Mouse (Mus musculus): ENCODE data around the gene Gm38392. TPM values are rescaled to one million over a fixed set of nuclear protein-coding genes. Genes with fewer than 3 reads are reported as not detected.

The Gm38392 gene
- polyA plus RNA-seq, 1 experiment from 2014 or later = not detected

DNA sequence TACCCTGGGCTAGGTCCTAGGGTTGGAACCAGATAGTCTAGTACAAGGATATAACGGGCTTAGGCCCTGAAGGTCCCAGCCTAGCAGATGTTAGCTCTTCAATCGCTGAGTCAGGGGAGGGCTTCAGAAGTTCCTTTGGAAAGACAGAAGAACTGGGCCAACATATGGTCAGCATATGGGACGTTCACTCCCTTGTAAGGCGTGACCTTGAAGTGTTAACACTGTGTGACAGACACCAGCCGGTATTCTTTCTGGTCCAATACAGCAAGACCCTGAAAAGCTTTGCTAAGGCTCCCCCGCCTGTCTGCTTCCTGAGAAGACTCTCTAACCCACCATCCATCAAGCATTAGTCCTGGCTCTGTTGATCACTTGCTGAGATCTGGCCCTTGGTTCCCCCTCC is 31.1 kb downstream of the Gm38392 start:
- no peaks in the 10 kb centered on the region for H3K36me3 ChIP-seq (ENCODE audit: inconsistent target)
- WGBS (ENCODE audit: missing documents) = 87% methylated on average over 6 of the region's 6 CpGs
- H3K4me3 ChIP-seq (ENCODE audit: inconsistent target) = no peak overlapping the region
- H3K79me2 ChIP-seq (ENCODE audit: inconsistent target) = no peaks in the 10 kb centered on the region
- no peak overlapping the region for H3K27ac ChIP-seq

- Histone ChIP-seq H3K4me3 (ENCODE audit: inconsistent target) (peak within 1 kb of the TSS; percentile 7; the same call in 1 of the 2 replicates), H3K36me3 (ENCODE audit: inconsistent target) (no peaks in the 10 kb centered on the region), H3K79me2 (ENCODE audit: inconsistent target) (no peaks in the 10 kb centered on the region), H3K27ac (no peak within 1 kb of the TSS)
- WGBS (ENCODE audit: missing documents) = 2% methylated on average over 28 of the region's 34 CpGs
These were observed 32.6 kb downstream of the Gm38392 start, which contains the start of gene Rhbg for GRCm38 (mm10) chr3:88254268-88254926. Rhbg (minus strand) TSS chr3:88254709.

DNA sequence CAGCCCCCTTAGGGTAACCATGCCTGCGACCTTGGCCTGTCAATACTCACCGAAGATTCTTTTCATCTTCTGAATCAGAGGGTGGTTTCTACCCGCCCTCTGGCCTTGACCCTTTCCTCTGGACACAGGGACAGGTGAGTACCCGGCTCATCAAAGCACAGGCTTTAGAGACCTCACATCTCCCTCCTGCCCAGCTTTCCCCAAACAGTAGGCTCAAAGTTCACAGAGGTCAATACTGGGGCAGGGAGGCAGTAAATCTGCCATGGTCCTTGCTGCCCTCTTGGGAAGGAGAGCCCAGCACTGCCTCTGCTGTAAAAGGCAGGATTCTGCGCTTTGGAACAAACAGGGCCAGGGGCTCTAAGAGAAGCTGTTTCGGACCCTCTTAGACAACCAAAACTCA is 34.3 kb downstream of the Gm38392 start:
- H3K79me2 ChIP-seq (ENCODE audit: inconsistent target) = no peaks in the 10 kb centered on the region
- H3K36me3 ChIP-seq (ENCODE audit: inconsistent target) = no peaks in the 10 kb centered on the region
- no peak overlapping the region for H3K4me3 ChIP-seq (ENCODE audit: inconsistent target)
- H3K27ac ChIP-seq = no peak overlapping the region
- WGBS (ENCODE audit: missing documents) = 91% methylated on average over 6 of the region's 6 CpGs

DNA sequence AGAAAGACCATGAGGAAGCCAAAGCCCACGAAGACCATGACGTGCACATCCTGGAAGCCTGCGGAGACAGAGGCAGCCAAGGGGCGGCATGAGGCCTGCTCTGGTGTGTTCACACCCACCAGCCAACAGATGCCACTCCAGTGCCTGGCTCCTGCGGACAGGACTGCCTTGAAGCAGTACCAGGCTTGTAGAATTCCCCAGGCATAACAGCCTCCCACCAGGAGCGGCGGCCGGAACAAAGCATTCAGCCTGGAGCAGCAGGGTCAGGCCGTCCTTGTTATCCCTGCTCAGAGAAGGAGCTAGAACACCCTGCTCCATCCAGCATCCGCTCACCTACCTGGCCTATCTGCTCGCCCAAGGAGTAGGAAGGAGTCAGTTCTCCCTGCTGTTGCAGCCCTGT is 38.6 kb downstream of the Gm38392 start:
- 67% methylated on average over 8 of the region's 11 CpGs for WGBS (ENCODE audit: missing documents)
- Histone ChIP-seq H3K36me3 (ENCODE audit: inconsistent target) (no peaks in the 10 kb centered on the region), H3K79me2 (ENCODE audit: inconsistent target) (no peaks in the 10 kb centered on the region), H3K27ac (no peak overlapping the region), H3K4me3 (ENCODE audit: inconsistent target) (no peak overlapping the region)

DNA sequence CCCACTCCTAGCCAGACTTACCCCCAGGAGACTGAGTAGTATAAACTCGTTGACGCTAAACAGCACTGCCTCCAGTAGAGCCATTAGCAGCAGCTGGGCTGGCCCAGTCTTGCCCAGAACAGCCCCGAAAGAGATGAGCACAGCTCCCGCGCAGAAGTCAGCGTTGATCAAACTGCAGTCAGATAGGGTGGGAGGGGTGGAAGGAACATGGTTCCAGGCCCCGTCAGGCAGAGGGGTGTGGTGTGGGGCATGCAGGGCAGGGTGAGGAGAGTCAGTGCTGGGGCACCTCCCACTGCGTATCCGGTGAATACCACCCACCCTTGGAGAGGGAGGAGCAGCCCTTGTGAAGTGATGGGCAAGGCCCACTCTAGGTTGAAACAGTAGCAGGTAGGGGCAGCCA is 39.3 kb downstream of the Gm38392 start:
- Histone ChIP-seq H3K36me3 (ENCODE audit: inconsistent target) (no peaks in the 10 kb centered on the region), H3K27ac (no peak overlapping the region), H3K79me2 (ENCODE audit: inconsistent target) (no peaks in the 10 kb centered on the region), H3K4me3 (ENCODE audit: inconsistent target) (no peak overlapping the region)
- WGBS (ENCODE audit: missing documents) = 88% methylated on average over 9 of the region's 9 CpGs

DNA sequence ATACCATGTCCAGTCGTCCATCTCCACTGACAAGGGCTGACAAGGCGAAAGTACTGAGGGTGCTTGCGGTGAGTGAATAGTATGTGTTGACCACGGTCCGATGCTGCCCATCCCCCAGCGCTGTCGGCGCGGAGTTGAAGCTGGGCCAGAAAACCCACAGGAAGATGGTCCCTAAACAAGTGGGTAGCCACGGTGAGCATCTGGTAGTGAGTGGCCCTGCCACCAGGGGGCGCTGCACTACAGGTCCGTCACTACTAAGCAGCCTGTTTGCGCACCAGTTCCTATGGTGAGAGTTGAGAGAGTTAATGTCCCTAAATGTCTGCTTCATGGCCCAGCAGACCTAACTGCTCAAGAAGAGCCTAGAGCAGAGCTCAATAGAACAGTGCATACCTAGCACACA is 41.2 kb downstream of the Gm38392 start:
- 9% methylated on average over 13 of the region's 13 CpGs for WGBS (ENCODE audit: missing documents)
- Histone ChIP-seq H3K79me2 (ENCODE audit: inconsistent target) (no peaks in the 10 kb centered on the region), H3K4me3 (ENCODE audit: inconsistent target) (no peak overlapping the region), H3K27ac (no peak overlapping the region), H3K36me3 (ENCODE audit: inconsistent target) (no peaks in the 10 kb centered on the region)

GRCm38 (mm10) chr3:88244071-88244470 is 42.9 kb downstream of the Gm38392 start:
- WGBS (ENCODE audit: missing documents) = 11% methylated on average over 2 of the region's 2 CpGs
- H3K79me2 ChIP-seq (ENCODE audit: inconsistent target) = no peaks in the 10 kb centered on the region
- no peak overlapping the region for H3K27ac ChIP-seq
- H3K36me3 ChIP-seq (ENCODE audit: inconsistent target) = no peaks in the 10 kb centered on the region
- H3K4me3 ChIP-seq (ENCODE audit: inconsistent target) = no peak overlapping the region

- H3K36me3 ChIP-seq (ENCODE audit: inconsistent target) = no peaks in the 10 kb centered on the region
- no peak overlapping the region for H3K27ac ChIP-seq
- WGBS (ENCODE audit: missing documents) = 1% methylated on average over 13 of the region's 13 CpGs
- no peaks in the 10 kb centered on the region for H3K79me2 ChIP-seq (ENCODE audit: inconsistent target)
- no peak overlapping the region for H3K4me3 ChIP-seq (ENCODE audit: inconsistent target)
These were observed 44.5 kb downstream of the Gm38392 start for GRCm38 (mm10) chr3:88242531-88242930.

DNA sequence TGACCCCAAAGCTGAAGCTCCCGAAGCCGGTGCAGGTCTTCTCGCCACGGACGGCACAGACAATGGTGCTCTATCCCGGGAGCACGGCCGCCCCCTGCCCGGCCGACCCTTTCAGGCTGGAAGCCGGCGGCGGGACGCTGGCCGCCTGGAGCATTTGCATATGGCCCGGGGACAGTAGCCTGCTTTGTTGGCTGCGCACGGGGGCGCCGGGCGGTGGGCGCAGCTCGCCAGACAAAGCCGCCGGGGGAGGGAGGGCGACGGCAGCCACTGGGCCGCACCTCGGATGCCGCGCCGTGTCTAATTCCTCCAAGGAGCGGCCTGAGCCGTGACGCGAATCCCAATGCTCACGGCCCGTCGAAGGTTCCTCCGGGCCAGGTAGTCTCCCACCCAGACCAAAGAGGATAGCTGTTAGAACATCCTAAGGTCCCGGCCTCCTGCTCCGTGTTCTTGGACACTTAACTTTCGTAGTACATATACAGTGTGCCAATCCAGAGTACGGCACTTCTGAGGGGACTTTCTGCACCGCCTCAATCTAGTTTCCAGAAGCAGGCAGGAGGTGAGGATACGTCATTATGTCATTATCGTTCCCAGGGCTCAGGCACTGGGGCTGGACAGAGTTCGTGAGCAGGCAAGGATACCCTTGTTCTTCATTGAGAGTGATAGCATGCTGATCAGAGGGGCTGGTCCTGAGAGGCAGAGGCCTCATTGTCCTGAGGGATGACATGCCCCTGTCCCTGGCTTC is 45.8 kb downstream of the Gm38392 start:
- Histone ChIP-seq H3K79me2 (ENCODE audit: inconsistent target) (no peaks in the 10 kb centered on the region), H3K4me3 (ENCODE audit: inconsistent target) (no peak overlapping the region), H3K36me3 (ENCODE audit: inconsistent target) (no peaks in the 10 kb centered on the region), H3K27ac (no peak overlapping the region)
- WGBS (ENCODE audit: missing documents) = 7% methylated on average over 48 of the region's 48 CpGs

- Histone ChIP-seq H3K27ac (no peak overlapping the region), H3K79me2 (ENCODE audit: inconsistent target) (no peaks in the 10 kb centered on the region), H3K4me3 (ENCODE audit: inconsistent target) (no peak overlapping the region), H3K36me3 (ENCODE audit: inconsistent target) (no peaks in the 10 kb centered on the region)
- WGBS (ENCODE audit: missing documents) = 33% methylated on average over 4 of the region's 4 CpGs
These were observed 47.6 kb downstream of the Gm38392 start for GRCm38 (mm10) chr3:88239446-88239845.

DNA sequence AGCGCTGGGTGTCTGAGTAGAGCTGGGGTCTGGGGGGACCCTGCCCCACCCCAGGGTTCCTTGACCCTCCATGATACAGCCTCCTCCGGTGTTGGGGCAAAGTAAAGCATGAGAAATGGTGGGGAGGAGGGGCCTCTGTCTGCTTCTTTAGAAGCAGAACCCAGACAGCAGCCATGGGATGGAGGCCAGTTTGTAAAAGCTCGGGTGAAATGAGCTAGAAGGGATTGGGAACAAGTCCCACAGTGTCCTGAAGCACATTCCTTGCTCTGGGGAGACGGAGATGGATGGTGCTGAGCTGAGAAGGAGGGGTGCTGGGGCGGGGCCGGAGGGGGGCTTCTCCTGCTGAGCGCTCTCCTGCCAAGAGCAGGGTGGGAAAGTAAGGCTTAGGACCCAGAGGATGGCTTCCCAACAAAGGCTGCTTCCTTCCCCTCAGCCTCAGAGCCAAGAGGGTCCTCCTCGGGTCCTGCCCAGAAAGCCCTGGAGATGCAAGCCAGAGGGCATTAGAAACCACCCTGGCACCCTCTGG is 48.1 kb downstream of the Gm38392 start:
- H3K27ac ChIP-seq = no peak overlapping the region
- WGBS (ENCODE audit: missing documents) = 68% methylated on average over 7 of the region's 8 CpGs
- H3K79me2 ChIP-seq (ENCODE audit: inconsistent target) = no peaks in the 10 kb centered on the region
- no peak overlapping the region for H3K4me3 ChIP-seq (ENCODE audit: inconsistent target)
- H3K36me3 ChIP-seq (ENCODE audit: inconsistent target) = no peaks in the 10 kb centered on the region

GRCm38 (mm10) chr3:88237556-88238194 is 49.3 kb downstream of the Gm38392 start:
- Histone ChIP-seq H3K36me3 (ENCODE audit: inconsistent target) (no peaks in the 10 kb centered on the region), H3K27ac (no peak overlapping the region), H3K4me3 (ENCODE audit: inconsistent target) (no peak overlapping the region), H3K79me2 (ENCODE audit: inconsistent target) (no peaks in the 10 kb centered on the region)
- WGBS (ENCODE audit: missing documents) = 5% methylated on average over 10 of the region's 10 CpGs

GRCm38 (mm10) chr3:88237161-88237555 is 49.9 kb downstream of the Gm38392 start:
- Histone ChIP-seq H3K79me2 (ENCODE audit: inconsistent target) (no peaks in the 10 kb centered on the region), H3K27ac (no peak overlapping the region)
- WGBS (ENCODE audit: missing documents) = 82% methylated on average over 6 of the region's 6 CpGs

DNA sequence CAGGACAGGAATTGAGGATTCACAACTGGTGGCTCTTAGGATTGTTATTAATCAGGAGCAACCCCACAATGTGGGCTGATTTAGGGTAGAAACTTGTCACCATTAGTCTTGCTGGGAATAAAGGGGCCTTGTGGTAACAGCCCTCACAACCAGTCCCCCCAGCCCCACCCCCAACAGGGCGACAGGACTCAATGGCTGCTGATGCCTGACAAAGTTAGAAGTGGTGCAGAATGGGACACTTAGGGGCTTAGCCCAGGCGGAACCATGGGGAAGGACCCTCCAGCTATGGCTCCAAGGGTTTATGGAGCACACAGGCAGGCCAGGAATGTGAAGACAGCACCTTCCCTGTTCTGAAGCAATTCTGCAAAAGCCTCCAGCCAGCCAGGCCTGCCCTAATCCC is 51.4 kb downstream of the Gm38392 start:
- Histone ChIP-seq H3K4me3 (ENCODE audit: inconsistent target) (no peak overlapping the region), H3K79me2 (ENCODE audit: inconsistent target) (no peaks in the 10 kb centered on the region), H3K36me3 (ENCODE audit: inconsistent target) (no peaks in the 10 kb centered on the region), H3K27ac (no peak overlapping the region)
- WGBS (ENCODE audit: missing documents) = 88% methylated on average over 2 of the region's 2 CpGs

More at GRCm38 (mm10) chr3:88237161-88237555, 49.9 kb downstream of the Gm38392 start:
- Histone ChIP-seq H3K36me3 (ENCODE audit: inconsistent target) (no peaks in the 10 kb centered on the region), H3K4me3 (ENCODE audit: inconsistent target) (no peak overlapping the region)

GRCm38 (mm10) chr3:88235216-88235615 is 51.8 kb downstream of the Gm38392 start:
- Histone ChIP-seq H3K79me2 (ENCODE audit: inconsistent target) (no peaks in the 10 kb centered on the region), H3K36me3 (ENCODE audit: inconsistent target) (no peaks in the 10 kb centered on the region), H3K4me3 (ENCODE audit: inconsistent target) (no peak overlapping the region), H3K27ac (no peak overlapping the region)
- 10% methylated on average over 3 of the region's 3 CpGs for WGBS (ENCODE audit: missing documents)

Data from macrophage (primary cell).